Mouse (Mus musculus) frontal cortex, postnatal 36 days (tissue): Measurements from ENCODE around the gene Sdccag8.
"Not testable (repeated sequence)": the region's sequence is repeated elsewhere in the genome, so short reads cannot be mapped to it uniquely, and the experiment has no call there.

Experiments used
- DNase-seq, 2 experiments: peaks; one replicate each; pipeline ENCODE4 v3.0.0; 2022; ENCODE audit warnings: low spot score in 2 of 2

Gene Sdccag8

DNA sequence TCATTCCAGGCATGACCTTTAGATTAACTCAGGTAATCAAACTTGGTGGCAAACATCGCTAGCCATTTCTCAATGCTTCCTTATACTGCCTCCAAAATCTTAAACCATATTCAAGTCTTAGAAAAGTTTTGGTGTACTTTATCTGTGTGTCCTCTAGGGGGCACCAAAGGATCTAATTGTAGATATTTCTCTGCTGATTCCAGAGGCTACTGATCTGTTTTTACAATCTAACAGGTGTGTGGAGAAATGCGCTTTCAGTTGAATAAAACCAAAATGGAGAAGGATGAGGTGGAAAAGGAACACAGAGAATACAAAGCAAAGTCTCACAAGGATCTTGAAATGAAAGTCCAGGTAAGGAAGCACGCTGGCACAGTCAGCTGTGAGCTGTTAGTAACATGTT lies 63.3 kb downstream of the Sdccag8 start:
- DNase-seq = peak in 1 of 2 experiments; percentile 66

DNA sequence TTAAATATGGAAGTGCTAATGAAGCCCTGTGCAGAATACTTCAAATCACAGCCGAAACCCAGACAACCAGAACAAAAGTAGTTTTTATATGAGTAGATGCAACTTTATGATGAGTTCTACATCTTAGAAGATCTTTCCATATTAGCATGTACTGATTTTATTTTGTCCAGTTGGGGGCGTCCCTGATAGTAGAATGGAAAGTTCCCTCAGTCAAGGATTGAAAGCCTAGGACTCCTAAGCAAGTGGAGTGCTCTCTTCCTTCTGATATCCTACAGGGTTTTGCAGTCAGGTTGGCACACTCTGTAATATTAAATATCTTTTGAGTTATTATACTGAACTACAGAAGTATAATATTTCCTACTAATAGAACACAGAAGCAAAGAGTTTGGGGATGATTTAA lies 64.5 kb downstream of the Sdccag8 start:
- peak in 1 of 2 experiments; percentile 45 for DNase-seq

DNA sequence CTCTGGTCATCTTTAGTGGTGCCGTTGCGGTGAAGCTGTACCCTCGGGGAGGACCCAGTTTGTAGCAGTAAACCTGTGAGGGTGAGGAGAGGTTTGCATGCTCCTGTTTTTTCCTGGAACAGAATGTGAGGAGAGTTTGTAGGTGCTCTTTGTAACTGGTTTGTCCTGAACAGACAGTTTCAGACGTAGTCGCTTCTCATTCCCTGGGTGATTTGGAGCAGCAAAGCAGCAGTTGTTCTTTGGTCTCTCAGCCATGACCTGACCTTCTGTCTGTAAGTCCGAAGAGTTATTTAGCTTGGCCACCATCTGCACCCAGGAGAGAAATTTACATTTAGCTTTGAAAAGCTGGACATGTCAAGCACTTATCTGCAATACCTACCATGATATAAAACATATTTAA lies 65.2 kb downstream of the Sdccag8 start:
- no peak for DNase-seq

DNA sequence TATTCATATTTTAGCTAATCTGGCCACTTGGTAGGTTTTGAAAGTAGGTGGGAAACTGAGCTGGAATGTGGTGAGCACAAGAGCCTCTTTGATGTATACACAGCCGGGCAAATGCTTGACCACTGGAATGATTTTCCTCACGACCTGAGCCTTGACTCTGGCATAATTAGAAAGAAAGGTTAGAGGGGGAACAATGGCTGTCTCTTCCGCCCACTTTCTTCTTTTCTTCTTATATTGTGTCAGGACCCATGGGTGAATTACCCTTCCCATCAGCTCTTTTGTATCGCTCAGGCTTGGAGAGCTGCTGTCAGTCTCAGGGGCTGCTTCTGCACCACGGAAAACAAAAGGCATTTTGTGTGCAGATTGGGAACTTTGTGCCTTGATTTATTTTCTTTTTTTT lies 65.6 kb downstream of the Sdccag8 start:
- no peak for DNase-seq

DNA sequence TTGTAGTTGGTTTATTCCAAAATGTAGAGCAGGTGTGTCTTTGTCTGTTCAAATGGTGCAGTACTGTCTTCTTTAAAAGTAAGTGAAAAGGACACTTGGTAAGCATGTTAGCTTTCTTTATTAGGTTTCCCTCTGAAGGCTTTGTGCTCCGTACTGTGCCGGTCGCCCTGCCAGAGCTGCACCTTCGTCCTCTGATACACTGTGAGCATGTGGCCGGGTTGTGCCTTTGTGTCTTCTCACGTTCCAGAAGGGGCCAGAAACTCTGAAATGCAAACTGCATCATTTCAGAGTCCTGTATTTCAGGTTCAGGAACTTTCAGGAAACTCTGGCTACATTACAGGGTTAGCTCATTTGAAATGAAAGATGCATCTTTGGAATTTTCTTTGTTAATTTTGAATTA lies 66.5 kb downstream of the Sdccag8 start:
- DNase-seq = no peak

DNA sequence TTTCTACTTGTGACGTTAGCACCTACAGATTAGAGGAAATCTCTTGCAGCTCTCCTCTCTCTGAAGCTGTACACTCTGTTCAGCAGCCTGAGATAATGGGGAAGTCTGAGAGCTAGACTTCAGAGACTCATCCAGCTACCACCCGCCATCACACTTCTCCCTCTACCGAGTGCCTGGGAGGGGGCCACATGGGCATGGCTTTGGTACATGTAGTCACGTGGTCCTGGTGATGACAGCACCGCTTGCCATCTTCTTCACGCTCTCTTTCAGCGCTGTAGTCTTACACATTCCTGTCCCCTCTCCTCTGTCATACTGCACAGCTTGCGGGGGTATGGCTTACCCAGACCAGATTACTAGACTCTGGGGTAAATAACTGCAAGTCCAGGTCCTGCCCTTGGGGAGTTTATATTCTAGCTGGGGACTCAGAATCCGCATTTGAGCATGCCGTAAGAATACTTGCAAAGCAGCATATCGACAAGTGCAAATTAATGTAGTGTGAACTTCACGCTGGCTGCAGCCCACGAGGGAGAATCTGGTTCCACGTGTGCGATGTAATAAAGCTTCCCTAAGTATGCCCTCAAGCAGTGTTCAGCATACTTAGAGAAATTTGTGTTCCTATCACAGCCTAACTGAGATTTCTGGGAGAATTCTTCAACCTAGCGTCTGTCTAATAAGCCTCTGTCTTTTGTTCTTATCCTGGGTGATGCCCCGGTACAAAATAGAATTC lies 70.9 kb downstream of the Sdccag8 start:
- DNase-seq = peak; percentile 29 to 60

DNA sequence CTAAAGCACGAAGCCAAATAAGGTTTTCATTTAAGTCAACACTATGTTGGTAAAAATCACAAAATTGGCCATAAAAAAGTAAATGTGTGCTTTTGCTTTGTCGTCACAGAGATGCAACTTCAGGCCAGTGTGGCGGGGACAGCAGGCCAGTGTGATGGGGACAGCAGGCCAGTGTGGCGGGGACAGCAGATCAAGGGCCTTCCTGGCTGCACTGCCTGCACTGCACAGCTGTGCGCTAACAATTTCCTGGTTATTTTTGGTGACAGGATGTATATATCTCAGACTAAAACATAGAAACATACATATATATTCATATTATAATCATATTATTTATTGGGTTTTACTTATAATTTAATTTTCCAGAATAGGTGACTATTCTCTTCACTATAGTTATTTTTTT lies 71.5 kb downstream of the Sdccag8 start:
- DNase-seq = no peak

DNA sequence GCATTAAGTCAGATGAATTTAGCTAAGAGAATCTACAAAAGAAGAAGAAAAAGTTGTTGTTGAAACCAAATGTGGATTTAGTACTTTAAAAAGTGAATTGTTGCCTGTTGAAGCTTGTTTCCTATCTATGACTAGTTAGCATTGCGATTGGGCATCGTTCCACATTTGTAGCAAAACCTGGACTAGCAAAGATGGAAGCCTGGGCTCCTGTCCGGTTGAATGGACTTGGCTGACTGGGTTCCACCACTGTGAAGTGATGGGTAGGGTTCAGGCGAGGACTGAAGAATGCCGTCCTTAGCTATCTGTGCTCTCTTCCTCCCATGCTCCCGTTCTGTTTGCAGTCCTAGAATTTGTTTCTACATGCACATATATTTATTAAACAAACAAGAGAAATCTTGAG lies 89.3 kb downstream of the Sdccag8 start:
- DNase-seq = no peak

DNA sequence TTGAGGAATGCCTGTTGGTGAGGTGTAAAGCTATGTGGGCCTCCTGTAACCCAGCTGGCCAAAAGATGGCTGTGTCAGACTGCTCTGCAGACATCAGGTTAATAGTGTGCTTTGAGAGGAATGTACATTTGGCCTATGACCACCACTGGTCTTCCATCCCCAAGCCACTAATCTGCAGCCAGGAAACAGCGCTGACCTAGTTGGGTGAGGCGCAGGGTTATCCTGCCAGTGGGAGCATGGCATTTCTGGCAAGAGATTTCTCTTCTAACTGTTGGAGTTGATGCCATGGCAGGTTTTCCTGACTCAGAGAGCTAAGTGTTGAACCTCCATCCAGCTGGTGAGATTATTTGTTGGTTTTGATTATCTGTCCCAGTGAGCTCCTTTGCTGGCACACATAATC lies 101.5 kb downstream of the Sdccag8 start:
- no peak for DNase-seq

DNA sequence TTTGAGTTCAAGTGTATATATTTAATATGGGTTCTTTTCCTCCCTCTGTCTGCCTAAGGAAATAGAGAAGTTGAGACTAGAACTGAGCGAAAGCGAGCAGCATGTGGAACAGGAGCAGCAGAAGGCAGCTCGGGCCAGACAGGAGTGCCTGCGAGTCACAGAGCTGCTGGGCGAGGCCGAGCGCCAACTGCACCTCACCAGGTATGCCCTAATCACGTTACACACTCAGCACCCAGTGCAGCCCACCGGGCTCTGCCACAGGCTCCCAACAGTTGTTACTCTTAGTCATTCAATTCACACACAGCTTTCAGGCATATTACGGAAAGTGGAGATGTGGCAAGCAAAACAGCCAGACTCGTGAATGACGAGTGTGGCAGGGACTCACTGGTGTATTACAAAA lies 105.0 kb downstream of the Sdccag8 start:
- DNase-seq = no peak

DNA sequence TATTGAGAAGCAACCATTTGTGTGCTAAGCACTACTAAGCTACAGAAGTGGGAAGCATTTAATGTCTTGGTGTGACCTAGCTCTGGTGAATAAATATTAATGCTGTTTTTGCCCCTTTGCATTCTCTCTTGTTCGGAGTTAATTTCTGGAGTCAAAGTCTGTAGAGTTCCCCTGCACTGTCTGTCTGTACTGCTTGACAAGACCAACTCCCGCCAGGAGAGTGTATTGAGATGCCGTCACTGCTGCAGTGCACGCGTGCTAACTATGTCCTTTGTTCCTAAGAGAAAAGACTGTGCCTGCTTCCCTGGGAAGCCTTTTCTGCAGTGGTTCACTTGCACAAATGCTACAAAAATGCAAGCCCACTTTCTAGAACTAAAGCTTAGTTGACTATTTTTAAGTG lies 108.4 kb downstream of the Sdccag8 start:
- no peak for DNase-seq

DNA sequence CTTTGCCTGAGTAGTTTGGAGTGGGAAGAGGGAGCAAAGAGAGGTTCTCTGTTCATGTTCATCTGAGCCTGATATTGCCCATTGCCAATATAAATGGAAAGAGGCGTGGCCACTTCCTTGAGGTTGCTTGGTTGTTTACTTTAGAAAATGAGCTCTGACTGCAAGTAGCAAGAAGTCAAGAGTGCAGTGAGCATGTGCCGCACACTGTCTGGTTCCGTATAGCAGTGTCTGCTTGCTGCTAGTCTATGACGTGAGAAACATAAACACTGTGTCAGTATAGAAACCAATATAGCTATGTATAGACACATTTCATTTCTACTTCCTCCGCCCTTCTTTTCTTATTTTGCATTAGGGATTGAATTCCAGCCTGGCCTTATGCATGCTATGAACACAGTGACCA lies 111.5 kb downstream of the Sdccag8 start:
- no peak for DNase-seq

DNA sequence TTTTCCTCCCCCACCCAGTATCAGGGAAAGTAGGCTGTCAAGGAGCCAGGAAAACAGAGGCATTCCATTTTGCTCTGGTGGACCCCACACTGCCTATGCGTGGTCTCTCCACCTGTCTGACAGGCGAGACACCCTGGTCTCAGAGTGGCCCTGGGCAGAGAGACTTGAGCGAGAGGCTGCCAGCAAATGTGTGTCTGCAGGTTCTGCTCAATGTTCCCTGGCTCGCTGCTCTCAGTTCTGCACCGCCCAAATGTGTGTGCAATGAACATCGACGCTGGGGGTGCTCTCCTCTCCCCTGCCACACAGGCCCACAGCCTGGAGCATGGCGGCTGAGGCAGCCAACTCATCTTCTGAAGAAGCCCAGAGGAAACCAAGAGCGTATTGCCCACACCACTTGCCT lies 112.9 kb downstream of the Sdccag8 start:
- DNase-seq = peak; percentile 57 to 65

DNA sequence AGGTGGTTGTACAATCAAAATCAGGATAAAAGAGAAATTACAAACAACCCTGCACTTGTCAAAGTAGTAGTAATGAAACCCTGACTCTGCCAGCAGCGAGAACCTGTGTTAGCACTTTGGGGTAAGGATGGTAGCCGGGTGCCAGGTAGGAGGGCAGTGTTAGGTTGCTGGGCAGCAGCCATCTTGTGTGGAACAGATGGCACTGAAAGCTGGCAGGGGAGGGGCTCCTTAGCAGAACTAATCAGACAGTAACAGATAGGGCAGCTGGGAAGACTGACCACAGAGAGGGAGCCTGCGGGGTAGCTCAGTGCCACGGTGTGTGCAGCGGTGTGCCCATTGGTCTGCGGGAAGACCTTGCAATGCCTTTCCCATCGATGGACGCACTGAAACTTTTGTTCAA lies 115.2 kb downstream of the Sdccag8 start:
- no peak for DNase-seq

DNA sequence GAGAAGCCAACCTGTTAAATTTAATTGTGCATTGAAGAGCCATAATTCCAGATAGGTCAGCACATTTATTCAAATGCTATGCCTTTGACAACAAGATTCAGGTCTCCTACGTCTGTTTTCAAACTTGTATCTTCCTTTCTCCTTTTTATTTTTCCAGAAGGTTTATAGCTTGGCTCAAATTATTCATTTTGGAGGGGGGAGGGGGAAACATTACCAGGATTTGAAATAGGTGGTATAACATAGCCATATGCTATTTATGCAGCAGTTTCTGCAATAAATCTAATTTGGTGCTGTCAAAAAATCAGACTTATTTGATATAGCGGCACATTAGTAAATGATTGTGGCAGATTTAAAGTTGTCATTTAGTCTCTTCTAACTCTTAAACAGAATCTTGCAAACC lies 116.1 kb downstream of the Sdccag8 start:
- DNase-seq = no peak

DNA sequence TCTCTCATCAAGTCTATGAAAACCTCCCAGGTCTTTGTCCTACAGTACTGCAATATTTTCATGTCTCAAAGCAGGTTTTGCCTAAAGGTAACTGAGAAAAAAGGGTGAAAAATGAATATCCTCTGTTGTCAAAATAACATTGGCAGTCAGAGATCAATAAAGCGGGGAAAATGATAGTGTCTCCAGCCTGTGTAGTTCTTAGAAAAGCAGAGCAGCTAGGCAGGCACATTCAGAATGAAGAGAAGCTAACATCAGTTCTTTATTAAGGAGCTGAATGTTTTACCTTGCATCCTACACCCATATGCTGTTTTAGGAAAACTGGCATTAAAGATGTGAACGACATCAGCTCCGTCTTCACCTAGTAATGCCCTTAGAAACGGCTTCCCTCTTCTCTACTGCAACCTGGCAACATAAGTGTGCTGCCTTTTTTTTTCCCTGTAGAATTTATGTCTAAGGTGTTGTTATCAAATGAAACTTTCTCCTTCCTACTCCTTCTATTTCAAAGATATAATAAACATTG lies 116.6 kb downstream of the Sdccag8 start:
- no peak for DNase-seq

DNA sequence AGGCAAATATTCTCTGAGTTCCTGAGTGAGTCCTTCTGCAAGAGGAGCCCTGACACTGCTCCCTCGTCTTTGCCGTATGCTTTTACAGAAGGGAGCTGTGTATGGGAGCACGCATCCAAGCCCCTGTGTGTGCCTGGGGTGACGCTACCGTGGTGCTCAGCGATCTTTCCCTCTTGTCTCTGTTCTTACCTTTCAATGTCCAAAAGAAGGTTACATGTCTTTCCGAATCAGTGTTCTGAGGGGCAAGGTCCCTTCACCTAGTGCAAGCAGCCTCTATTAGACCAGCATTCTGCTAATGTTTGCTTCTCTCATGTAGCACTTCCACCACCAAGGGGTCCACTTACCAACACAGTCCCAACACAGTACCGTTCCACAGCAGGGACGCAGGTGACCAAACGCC lies 117.1 kb downstream of the Sdccag8 start:
- no peak for DNase-seq

DNA sequence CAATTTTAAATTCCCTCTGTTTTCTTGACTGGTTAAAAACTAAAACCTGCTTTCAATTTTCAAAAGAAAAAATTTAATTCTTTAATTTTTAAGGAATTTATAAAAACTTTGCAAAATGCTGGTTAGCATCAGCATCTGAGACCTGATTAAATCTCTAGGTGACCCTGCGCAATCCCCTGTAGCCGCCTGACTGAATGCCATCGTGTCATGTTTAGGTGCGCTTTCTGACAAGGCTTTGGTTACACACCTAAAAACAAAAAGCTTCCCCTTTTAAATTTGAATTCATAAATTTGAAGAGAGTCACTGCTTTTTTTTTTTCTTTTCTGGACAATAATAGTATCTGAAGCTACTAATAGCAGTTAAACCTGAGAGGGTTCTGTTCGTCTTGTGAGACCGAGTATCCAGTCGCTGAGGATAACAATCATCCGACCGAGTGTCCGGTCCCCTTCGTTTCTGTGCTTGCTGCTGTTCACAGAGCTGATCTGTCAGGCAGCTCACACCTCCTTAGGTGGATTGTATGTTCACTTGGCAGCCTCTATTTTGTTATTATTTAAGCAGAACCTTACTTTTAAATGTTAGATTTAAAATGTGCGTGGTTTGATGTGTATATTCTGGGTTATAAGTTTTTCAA lies 118.0 kb downstream of the Sdccag8 start:
- no peak for DNase-seq

DNA sequence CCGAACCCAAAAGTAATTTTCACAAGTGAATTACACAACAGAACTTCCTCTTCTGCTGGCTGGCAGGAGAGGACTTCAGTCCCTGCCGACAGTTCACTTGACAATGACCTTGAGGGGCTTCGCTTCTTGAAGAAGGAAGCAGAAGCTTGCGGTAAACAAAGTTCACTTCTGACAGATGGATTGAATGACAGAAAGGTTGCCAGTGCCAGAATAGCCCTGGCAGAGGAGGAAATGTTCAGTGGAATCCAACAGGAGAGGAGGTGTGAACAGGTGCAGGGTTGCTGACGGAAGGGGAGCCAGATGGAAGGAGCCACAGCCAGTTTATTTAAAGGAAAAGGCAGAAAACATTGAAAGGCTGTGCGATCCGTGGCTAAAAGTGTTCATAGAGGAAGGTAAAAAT lies 118.9 kb downstream of the Sdccag8 start:
- peak; percentile 71 to 87 for DNase-seq

DNA sequence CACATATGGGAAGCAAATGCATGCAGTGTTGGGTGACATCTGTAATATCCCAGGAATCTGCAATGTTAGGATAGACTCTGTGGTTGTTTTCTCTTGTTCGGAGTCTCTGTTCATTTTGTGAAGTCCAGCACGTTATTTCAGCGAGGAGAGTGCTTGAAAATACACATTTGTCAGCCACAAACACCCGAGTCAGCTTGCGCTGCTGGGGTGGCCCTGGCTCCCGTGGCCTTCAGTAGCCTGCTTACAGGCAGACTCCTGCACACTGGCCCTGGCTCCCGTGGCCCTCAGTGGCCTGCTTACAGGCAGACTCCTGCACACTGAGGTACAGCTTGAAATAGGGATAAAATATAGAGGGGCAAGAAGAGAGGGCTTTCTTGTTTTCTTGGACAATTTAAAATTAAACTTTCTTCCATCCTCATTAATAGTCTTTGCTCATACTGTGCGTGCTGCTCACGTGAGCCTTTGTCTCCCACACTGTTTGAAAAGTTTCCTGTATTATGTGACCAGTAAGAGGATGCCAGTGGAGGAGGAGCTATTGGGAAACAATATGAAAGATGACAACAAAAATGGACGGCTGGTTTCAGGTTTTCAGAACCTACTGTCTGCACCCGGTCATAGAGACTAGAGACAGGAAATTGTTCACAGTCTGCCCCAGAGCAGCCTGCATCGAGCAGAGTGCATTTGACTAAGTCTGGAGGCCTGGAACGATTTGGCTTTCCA lies 119.7 kb downstream of the Sdccag8 start:
- no peak for DNase-seq

DNA sequence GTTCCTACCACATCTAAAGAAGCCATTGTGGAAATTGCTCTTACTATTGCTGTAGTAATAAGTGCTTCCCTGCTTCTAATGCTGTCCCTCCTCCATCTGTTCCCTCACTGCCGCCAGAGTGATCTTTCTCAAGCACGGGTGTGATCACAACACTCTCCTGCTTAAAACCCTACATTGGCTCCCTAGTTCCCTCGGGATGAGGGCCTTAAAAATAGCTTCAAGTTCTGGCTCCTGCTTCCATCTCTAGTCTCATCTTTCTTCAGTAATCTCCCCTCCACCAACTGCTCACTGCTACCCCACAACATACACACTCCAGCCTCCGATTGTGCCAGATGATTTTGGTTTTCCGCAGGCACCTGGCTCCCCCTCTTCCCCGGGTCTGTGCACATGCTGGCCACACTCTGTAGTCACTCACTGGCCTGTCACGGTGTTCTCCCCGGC lies 125.5 kb downstream of the Sdccag8 start:
- no peak for DNase-seq

DNA sequence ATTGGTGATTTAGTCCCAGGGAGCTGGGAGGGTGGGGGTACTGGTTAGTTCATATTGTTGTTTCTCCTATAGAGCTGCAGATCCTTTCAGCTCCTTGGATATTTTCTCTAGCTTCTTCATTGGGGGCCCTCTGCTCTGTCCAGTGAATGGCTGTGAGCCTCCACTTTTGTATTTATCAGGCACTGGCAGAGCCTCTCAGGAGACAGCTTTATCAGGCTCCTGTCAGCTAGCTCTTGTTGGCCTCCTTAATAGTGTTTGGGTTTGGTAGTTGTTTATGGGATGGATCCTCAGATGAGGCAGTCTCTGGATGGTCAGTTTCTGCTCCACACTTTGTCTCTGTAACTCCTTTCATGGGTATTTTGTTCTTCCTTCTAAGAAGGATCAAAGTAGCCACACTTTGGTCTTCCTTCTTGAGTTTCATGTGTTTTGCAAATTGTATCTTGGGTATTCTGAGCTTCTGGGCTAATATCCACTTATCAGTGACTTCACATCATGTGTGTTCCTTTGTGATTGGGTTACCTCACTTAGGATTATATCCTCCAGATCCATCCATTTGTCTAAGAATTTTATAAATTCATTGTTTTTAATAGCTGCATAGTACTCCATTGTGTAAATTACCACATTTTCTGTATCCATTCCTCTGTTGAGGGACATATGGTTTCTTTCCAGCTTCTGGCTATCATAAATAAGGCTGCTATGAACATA lies 127.0 kb downstream of the Sdccag8 start:
- not testable (repeated sequence) for DNase-seq
